Mouse (Mus musculus) hindbrain, postnatal 0 days (tissue): ENCODE data around the gene Rbm19. TPM values are rescaled to one million over a fixed set of nuclear protein-coding genes. Genes with fewer than 3 reads are reported as not detected.

Experiments
- ATAC-seq: fragments of 200-750 bp; cut with Nextera tagmentation; 2 replicates; pipeline ENCODE4 v1.8.0; 2017; ENCODE audit warnings: mild to moderate bottlenecking, moderate TSS enrichment, moderate library complexity
- DNase-seq: peaks from one replicate; pipeline ENCODE4 v3.0.0-alpha.2; 2015; ENCODE audit warnings: low spot score
- H3K27ac ChIP-seq: fragments of 300-500 bp; sonication (generic); 2 replicates; pipeline ENCODE4 v1.5.1; 2014; ENCODE audit warnings: mild to moderate bottlenecking
- H3K27me3 ChIP-seq: fragments of 300-500 bp; sonication (generic); 2 replicates; pipeline ENCODE4 v1.6.1; 2014; ENCODE audit warnings: low read length, mixed read lengths; ENCODE audit not compliant: insufficient read depth
- H3K36me3 ChIP-seq: fragments of 300-500 bp; sonication (generic); 2 replicates; pipeline ENCODE4 v1.6.1; 2014; ENCODE audit warnings: low read length, mixed read lengths; ENCODE audit not compliant: insufficient read depth
- H3K4me1 ChIP-seq: fragments of 300-500 bp; sonication (generic); 2 replicates; pipeline ENCODE4 v1.6.1; 2014; ENCODE audit warnings: antibody characterized with exemption, low read length, mixed read lengths; ENCODE audit not compliant: insufficient read depth
- H3K4me2 ChIP-seq: fragments of 300-500 bp; sonication (generic); 2 replicates; pipeline ENCODE4 v1.6.1; 2014; ENCODE audit warnings: low read depth, mild to moderate bottlenecking, low read length, moderate library complexity, mixed read lengths
- H3K4me3 ChIP-seq: fragments of 300-500 bp; sonication (generic); 2 replicates; pipeline ENCODE4 v1.5.1; 2014; ENCODE audit warnings: low read length
- H3K9ac ChIP-seq: fragments of 300-500 bp; sonication (generic); replicated peaks from 2 replicates; pipeline ENCODE4 v1.6.1; 2014; ENCODE audit warnings: mild to moderate bottlenecking, low read length, moderate library complexity, mixed read lengths
- H3K9me3 ChIP-seq: fragments of 300-500 bp; sonication (generic); 2 replicates; pipeline ENCODE4 v1.6.1; 2016; ENCODE audit warnings: low read length, mixed read lengths
- CTCF ChIP-seq: IDR thresholded peaks from 2 replicates; pipeline ENCODE4 v1.5.1; 2016; ENCODE audit warnings: antibody characterized with exemption, control low read depth, low read depth
- WGBS: fragments of 180-500 bp; shearing (Covaris S2); extraction: QIAGEN DNeasy Blood & Tissue Kit; methylation state at CpG from one replicate; pipeline ENCODE4 v1.1.7; 2014; 5-methylcytosine and 5-hydroxymethylcytosine counted together
- polyA plus RNA-seq: library from polyadenylated mRNA; unstranded; fragments of >200 nt; fragmentation: Nextera tagmentation; extraction: Ambion mirVana; gene quantifications from 2 replicates; pipeline ENCODE4 v1.2.1, GENCODE M21; 2015
- total RNA-seq: library from RNA; depleted of rRNA; stranded (reverse); fragments of >200 nt; gene quantifications from 2 replicates; pipeline ENCODE4 v1.2.3, GENCODE M21; 2014

The Rbm19 gene
- total and polyA plus RNA-seq, 2 experiments from 2014 or later, result 17.2 to 33.4 TPM

DNA sequence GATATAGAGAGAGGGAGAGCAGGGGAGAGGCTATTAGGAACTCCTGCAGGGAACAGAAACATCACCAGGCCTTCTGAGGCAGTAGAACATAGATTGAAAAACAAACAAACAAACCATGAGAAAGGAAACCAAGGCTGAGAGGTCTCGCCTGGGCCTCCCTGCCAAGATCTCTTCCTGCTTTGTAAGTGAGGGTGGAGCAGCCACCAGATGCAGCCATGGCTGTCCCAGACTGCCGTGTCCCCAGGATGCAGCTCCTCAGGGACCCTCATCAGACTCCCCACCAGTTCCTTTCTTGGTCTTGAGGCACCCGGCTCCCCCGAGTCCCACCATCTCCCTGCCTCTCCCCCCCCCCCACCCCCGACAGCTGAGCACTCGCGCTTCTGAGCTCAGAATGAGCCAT is 67.5 kb downstream of the Rbm19 start:
- Histone ChIP-seq H3K27me3 (no peaks in the 10 kb centered on the region), H3K27ac (no peak overlapping the region), H3K4me2 (no peak overlapping the region), H3K9ac (no peak overlapping the region), H3K9me3 (no peaks in the 10 kb centered on the region), H3K4me1 (0 out of 2 replicates have a peak, but pooled peaks cover 5% of the 10 kb centered on the region), H3K36me3 (no peaks in the 10 kb centered on the region), H3K4me3 (no peak overlapping the region)
- ATAC-seq (no peak), DNase-seq (no peak)
- TF ChIP-seq CTCF, result no peak
- WGBS, result 72% methylated on average over 7 of the region's 7 CpGs

DNA sequence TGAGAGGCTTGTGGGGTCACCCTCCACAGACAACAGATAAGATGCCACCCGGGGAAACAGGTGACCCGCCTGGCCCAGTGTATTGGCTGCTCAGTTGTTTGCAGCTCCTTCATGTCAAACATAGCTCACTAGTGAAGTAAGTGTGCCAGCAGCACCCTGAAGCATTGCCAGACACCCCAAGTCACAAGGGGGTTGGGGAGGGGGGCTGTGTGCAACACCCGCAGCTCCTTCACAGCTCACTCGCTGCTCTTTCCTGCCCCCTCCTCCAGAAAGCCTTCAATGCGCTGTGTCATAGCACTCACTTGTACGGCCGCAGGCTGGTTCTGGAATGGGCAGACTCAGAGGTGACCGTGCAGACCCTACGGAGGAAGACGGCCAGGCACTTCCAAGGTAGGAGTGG is 69.7 kb downstream of the Rbm19 start:
- H3K36me3 ChIP-seq, result no peaks in the 10 kb centered on the region
- no peak overlapping the region for H3K27ac ChIP-seq
- H3K9me3 ChIP-seq, result no peaks in the 10 kb centered on the region
- no peak overlapping the region for H3K9ac ChIP-seq
- H3K4me2 ChIP-seq, result no peak overlapping the region
- H3K4me3 ChIP-seq, result no peak overlapping the region
- TF ChIP-seq CTCF, result no peak
- no peak for DNase-seq
- H3K4me1 ChIP-seq, result peaks cover 7% of the 10 kb centered on the region; the same call in 1 of the 2 replicates
- WGBS, result 91% methylated on average over 10 of the region's 10 CpGs
- ATAC-seq, result no peak
- H3K27me3 ChIP-seq, result no peaks in the 10 kb centered on the region

DNA sequence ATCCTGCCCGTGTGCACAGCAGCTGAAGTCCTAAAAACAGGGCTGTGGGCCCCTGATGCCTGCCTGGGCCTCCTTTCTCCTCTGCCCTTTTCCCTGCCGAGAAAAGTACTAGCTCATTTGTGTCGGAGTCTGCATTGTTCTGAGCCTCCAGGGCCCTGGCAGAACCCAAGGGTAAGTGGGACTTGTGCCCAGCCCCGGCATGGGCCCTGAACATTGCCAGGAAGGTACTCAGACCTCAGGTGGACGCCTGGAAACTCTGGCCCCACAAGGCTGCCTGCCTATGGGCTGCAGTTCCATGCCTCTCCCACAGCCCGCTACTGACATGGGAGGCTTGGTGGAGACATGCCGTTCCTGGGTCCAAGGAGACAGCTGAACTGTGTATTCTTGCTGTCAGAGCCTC is 72.3 kb downstream of the Rbm19 start:
- TF ChIP-seq CTCF, result no peak
- 50% methylated on average over 7 of the region's 7 CpGs for WGBS
- Histone ChIP-seq H3K4me1 (peaks cover 15% of the 10 kb centered on the region; the same call in 1 of the 2 replicates), H3K36me3 (no peaks in the 10 kb centered on the region), H3K27me3 (no peaks in the 10 kb centered on the region), H3K4me3 (no peak overlapping the region), H3K27ac (no peak overlapping the region), H3K4me2 (no peak overlapping the region), H3K9me3 (no peaks in the 10 kb centered on the region), H3K9ac (0 out of 2 replicates have a peak overlapping the region, but pooled peaks have one; percentile 3)
- no peak for DNase-seq
- ATAC-seq, result no peak

DNA sequence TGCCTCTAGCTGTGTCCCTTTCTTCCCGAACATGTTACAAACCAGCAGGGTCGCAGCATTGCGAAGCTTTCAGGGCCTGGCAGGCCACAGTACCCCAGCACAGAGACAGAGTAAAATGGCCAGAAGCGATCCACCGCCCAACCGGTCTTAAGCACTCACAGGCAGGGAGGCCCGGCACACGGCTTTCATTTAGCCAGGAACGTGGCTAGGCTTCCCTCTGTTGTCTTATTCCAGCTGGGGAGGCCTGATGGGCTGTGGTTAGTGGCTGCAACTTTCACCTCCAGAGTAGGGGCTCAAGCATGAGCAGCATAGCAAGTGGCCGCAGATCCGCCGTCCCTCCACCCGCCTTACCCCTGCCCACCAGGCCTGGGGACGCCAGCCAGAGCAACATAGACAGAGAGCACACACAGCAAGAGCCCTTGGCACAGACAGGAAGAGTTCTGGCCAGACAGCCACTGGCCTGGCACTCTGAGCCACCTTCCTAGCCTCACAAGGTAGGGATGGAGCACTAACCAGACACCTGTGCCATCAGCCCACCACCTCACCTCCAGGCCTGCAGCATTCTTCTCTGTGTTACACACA is 73.8 kb downstream of the Rbm19 start:
- no peak overlapping the region for H3K4me2 ChIP-seq
- ATAC-seq, result peak; percentile 51; the same call in 1 of the 2 replicates
- TF ChIP-seq CTCF, result no peak

DNA sequence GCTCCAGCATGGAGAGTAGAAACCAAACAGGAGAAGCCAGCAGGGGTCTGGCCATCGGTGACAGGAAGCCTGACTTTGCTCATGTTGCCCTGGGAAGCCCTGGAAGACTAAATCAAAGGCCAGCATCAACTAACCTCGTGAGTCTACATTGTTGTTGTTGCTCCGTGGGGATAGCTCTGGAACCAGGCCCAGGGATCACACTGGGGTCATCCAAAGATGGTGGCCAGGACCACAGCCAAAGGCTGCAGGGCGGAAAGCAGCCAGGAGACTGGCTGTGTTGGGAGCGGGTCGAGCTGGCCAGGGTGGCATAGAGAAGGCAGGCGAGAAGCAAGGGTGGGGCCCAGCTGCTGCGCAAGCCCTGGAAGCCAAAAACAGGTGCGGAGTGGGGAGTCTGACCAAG is 75.4 kb downstream of the Rbm19 start:
- peaks cover 32% of the 10 kb centered on the region for H3K4me1 ChIP-seq
- 49% methylated on average over 9 of the region's 9 CpGs for WGBS
- no peak for DNase-seq

More for the DNA sequence above, 73.8 kb downstream of the Rbm19 start:
- Histone ChIP-seq H3K9me3 (no peaks in the 10 kb centered on the region), H3K27me3 (no peaks in the 10 kb centered on the region), H3K27ac (no peak overlapping the region), H3K4me1 (peaks cover 24% of the 10 kb centered on the region), H3K9ac (no peak overlapping the region), H3K4me3 (no peak overlapping the region), H3K36me3 (no peaks in the 10 kb centered on the region)
- DNase-seq, result peak; percentile 48
- 46% methylated on average over 14 of the region's 14 CpGs for WGBS

DNA sequence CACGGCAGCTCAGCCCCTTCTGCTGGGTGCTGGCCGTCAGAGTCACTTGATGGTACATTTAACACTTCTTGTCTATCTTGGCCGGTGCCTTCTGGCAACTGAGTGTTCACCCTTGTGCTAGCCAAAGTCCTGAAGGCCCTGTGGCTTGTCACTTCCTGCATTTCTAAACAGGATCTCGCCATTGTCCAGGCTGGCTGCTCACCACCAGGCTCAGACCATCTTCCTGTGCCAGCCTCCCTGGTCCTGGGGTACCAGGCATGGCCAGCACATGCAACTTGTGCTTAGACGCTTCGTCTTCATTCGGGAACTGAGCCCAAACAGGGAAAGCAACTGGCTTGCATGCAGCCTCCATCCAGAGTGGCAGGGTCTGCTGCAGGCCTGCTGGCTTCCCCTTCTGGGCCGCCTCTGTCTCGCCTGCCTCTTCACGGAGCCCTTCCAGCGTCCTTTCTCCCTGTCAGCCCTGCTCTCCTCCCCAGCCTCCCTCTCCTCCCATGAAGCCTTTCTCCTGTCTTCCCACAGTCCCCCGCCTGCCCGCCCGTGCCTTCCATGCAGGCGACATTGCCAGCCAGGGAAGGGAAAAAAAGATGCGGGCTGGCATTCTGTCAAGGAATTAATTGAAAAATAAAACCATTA is 78.2 kb downstream of the Rbm19 start:
- H3K27ac ChIP-seq, result peak overlapping the region; percentile 79
- DNase-seq (peak; percentile 75), ATAC-seq (peak; percentile 58; the same call in 1 of the 2 replicates)
- peaks cover 9% of the 10 kb centered on the region for H3K36me3 ChIP-seq
- 16% methylated on average over 16 of the region's 16 CpGs for WGBS
- H3K4me1 ChIP-seq, result peaks cover 28% of the 10 kb centered on the region
- H3K27me3 ChIP-seq, result no peaks in the 10 kb centered on the region
- 0 out of 2 replicates have a peak, but pooled peaks have one; percentile 13 for TF ChIP-seq CTCF
- H3K4me3 ChIP-seq, result no peak overlapping the region
- no peak overlapping the region for H3K9ac ChIP-seq
- H3K4me2 ChIP-seq, result 0 out of 2 replicates have a peak overlapping the region, but pooled peaks have one; percentile 6
- no peaks in the 10 kb centered on the region for H3K9me3 ChIP-seq

More for the DNA sequence above, 75.4 kb downstream of the Rbm19 start:
- Histone ChIP-seq H3K9ac (no peak overlapping the region), H3K27ac (no peak overlapping the region), H3K4me2 (no peak overlapping the region), H3K36me3 (no peaks in the 10 kb centered on the region), H3K9me3 (no peaks in the 10 kb centered on the region), H3K4me3 (no peak overlapping the region), H3K27me3 (no peaks in the 10 kb centered on the region)
- TF ChIP-seq CTCF, result no peak
- ATAC-seq, result no peak

DNA sequence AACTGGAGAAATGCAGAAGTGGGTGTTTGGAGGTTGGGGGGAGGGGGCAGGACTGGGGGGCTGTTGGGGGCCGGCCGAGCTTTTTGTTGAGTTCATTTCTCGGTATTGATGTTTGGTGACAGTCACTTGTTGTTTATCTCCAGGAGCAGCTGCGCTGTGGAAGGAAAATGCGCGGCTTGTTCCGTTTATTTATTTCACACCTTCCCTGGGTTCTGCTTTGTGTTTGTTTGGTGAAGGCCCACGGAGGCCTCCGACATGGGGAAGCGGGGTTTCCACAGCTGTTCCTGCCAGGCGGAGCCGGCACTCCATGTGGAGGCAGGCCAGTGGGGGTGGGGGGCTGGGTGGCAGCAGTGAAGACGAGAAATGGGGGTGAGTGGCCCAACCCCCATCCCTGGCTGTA is 78.7 kb downstream of the Rbm19 start:
- H3K27me3 ChIP-seq, result no peaks in the 10 kb centered on the region
- DNase-seq (no peak), ATAC-seq (no peak)
- H3K36me3 ChIP-seq, result peaks cover 9% of the 10 kb centered on the region
- no peak overlapping the region for H3K4me3 ChIP-seq
- H3K9ac ChIP-seq, result no peak overlapping the region
- peaks cover 28% of the 10 kb centered on the region for H3K4me1 ChIP-seq
- WGBS, result 7% methylated on average over 13 of the region's 13 CpGs
- TF ChIP-seq CTCF, result no peak
- peak overlapping the region; percentile 79 for H3K27ac ChIP-seq
- 0 out of 2 replicates have a peak overlapping the region, but pooled peaks have one; percentile 6 for H3K4me2 ChIP-seq
- no peaks in the 10 kb centered on the region for H3K9me3 ChIP-seq
